Mouse (Mus musculus): ENCODE measurements around the gene Wscd2.

GRCm38 (mm10) chr5:113469231-113469630 lies 20.9 kb upstream of the Wscd2 start:
- TF ChIP-seq CTCF (conservative IDR thresholded peaks at IDR 0.05; ENCODE audit: low read length) (no peak), NANOG (IDR thresholded peaks at IDR 0.05; ENCODE audit: borderline replicate concordance, low read length) (no peak), POU5F1 (IDR thresholded peaks at IDR 0.05; ENCODE audit: borderline replicate concordance, low read length) (no peak)
